Mouse (Mus musculus) mouse embryonic stem cell (cell line): Measurements from ENCODE around the gene Tet3.

Experiments
- in situ Hi-C, 2 experiments: fragments of 300-500 bp; cut with MboI; formaldehyde crosslinking; loops; 1 replicate in 1 of 2; 3 replicates in 1 of 2; pipeline ENCODE4 v1.14.3; 2019 to 2020; ENCODE audit warnings: low sequenced_read_pairs in 2 of 2, low pct_unique_long_range_greater_than_20kb in 1 of 2, mixed read lengths in 1 of 2; ENCODE audit not compliant: unreplicated experiment in 1 of 2

Tet3 gene

GRCm38 (mm10) chr6:83482418-83483085 is 23.7 kb upstream of the Tet3 start:
- in situ Hi-C loops, result no loop called here

- in situ Hi-C loops, result no loop called here
Measured at GRCm38 (mm10) chr6:83480019-83480655, 21.3 kb upstream of the Tet3 start.

GRCm38 (mm10) chr6:83479193-83479592 is 20.3 kb upstream of the Tet3 start:
- in situ Hi-C loops, result loop anchor here in 1 of 2 experiments (5.0 kb wide), 1 partner anchor 122 kb away; no protein-coding TSS in a partner anchor

- in situ Hi-C loops, result loop anchor here in 1 of 2 experiments (5.0 kb wide), 1 partner anchor 121 kb away; no protein-coding TSS in a partner anchor
Measured at GRCm38 (mm10) chr6:83478628-83479027, 19.7 kb upstream of the Tet3 start.

GRCm38 (mm10) chr6:83478217-83478616 is 19.3 kb upstream of the Tet3 start:
- in situ Hi-C loops, result loop anchor here in 1 of 2 experiments (5.0 kb wide), 1 partner anchor 121 kb away; no protein-coding TSS in a partner anchor

GRCm38 (mm10) chr6:83475431-83475830 is 16.5 kb upstream of the Tet3 start:
- in situ Hi-C loops, result loop anchor here in 1 of 2 experiments (5.0 kb wide), 1 partner anchor 118 kb away; no protein-coding TSS in a partner anchor

GRCm38 (mm10) chr6:83473240-83473639 is 14.4 kb upstream of the Tet3 start:
- in situ Hi-C loops, result no loop called here

- in situ Hi-C loops, result no loop called here
Measured at GRCm38 (mm10) chr6:83471739-83472138, 12.9 kb upstream of the Tet3 start.

- in situ Hi-C loops, result no loop called here
Measured at GRCm38 (mm10) chr6:83464011-83464410, 5.1 kb upstream of the Tet3 start.

GRCm38 (mm10) chr6:83456984-83457810 is 1.7 kb downstream of the Tet3 start:
- in situ Hi-C loops, result no loop called here

- in situ Hi-C loops, result no loop called here
Measured at GRCm38 (mm10) chr6:83456131-83456983, 2.5 kb downstream of the Tet3 start.

- in situ Hi-C loops, result no loop called here
Measured at GRCm38 (mm10) chr6:83455328-83456130, 3.4 kb downstream of the Tet3 start.

GRCm38 (mm10) chr6:83453706-83454105 is 5.2 kb downstream of the Tet3 start:
- in situ Hi-C loops, result no loop called here

- in situ Hi-C loops, result no loop called here
Measured at GRCm38 (mm10) chr6:83450451-83451303, 8.2 kb downstream of the Tet3 start.

- in situ Hi-C loops, result no loop called here
Measured at GRCm38 (mm10) chr6:83449440-83449839, 9.4 kb downstream of the Tet3 start.

- in situ Hi-C loops, result no loop called here
Measured at GRCm38 (mm10) chr6:83448911-83449310, 10.0 kb downstream of the Tet3 start.

- in situ Hi-C loops, result no loop called here
Measured at GRCm38 (mm10) chr6:83447031-83447430, 11.9 kb downstream of the Tet3 start.
